Mouse (Mus musculus): ENCODE results near the gene Zfp558.

GRCm38 (mm10) chr9:18467350-18467749 lies 10.7 kb downstream of the Zfp558 start:
- TF ChIP-seq POLR2A (IDR thresholded peaks at IDR 0.05; ENCODE audit: borderline replicate concordance, control insufficient read depth, low read depth, low read length) (no peak), CTCF (IDR thresholded peaks at IDR 0.05; ENCODE audit: control insufficient read depth, insufficient read depth, low read length) (no peak)
